Mouse (Mus musculus) embryonic facial prominence, embryonic 15.5 days (tissue): Measurements from ENCODE around the gene Tesk1. TPM values are rescaled to one million over a fixed set of nuclear protein-coding genes. Genes with fewer than 3 reads are reported as not detected.
A peak's percentile ranks its signal among the peaks of the same experiment; 100 is the strongest.

ENCODE experiments used
- ATAC-seq: fragments of 200-750 bp; cut with Nextera tagmentation; 2 replicates; pipeline ENCODE4 v1.8.0; 2017; ENCODE audit warnings: low read depth, moderate TSS enrichment; ENCODE audit not compliant: insufficient number of reproducible peaks, low FRiP score, low TSS enrichment
- H3K27ac ChIP-seq: fragments of 300-500 bp; sonication (generic); replicated peaks from 2 replicates; pipeline ENCODE4 v1.5.1; 2015; ENCODE audit warnings: mild to moderate bottlenecking, inconsistent platforms
- H3K27me3 ChIP-seq: fragments of 300-500 bp; sonication (generic); 2 replicates; pipeline ENCODE4 v1.6.1; 2015; ENCODE audit warnings: inconsistent platforms
- H3K36me3 ChIP-seq: fragments of 300-500 bp; sonication (generic); 2 replicates; pipeline ENCODE4 v1.6.1; 2015; ENCODE audit warnings: mild to moderate bottlenecking, inconsistent platforms
- H3K4me1 ChIP-seq: fragments of 300-500 bp; sonication (generic); 2 replicates; pipeline ENCODE4 v1.6.1; 2015; ENCODE audit warnings: inconsistent platforms
- H3K4me2 ChIP-seq: fragments of 300-500 bp; sonication (generic); replicated peaks from 2 replicates; pipeline ENCODE4 v1.6.1; 2015; ENCODE audit warnings: mild to moderate bottlenecking, inconsistent platforms
- H3K4me3 ChIP-seq: fragments of 300-500 bp; sonication (generic); replicated peaks from 2 replicates; pipeline ENCODE4 v1.5.1; 2015; ENCODE audit warnings: mild to moderate bottlenecking, inconsistent platforms
- H3K9ac ChIP-seq: fragments of 300-500 bp; sonication (generic); 2 replicates; pipeline ENCODE4 v1.6.1; 2015; ENCODE audit warnings: inconsistent platforms
- H3K9me3 ChIP-seq: fragments of 300-500 bp; sonication (generic); replicated peaks from 2 replicates; pipeline ENCODE4 v1.6.1; 2016; ENCODE audit warnings: inconsistent platforms
- WGBS: fragments of 180-500 bp; shearing (Covaris S2); methylation state at CpG from one replicate; pipeline ENCODE4 v1.1.7; 2015; 5-methylcytosine and 5-hydroxymethylcytosine counted together
- polyA plus RNA-seq: library from polyadenylated mRNA; unstranded; fragments of >200 nt; fragmentation: Nextera tagmentation; extraction: Ambion mirVana; gene quantifications from 2 replicates; pipeline ENCODE4 v1.2.1, GENCODE M21; 2015

The Tesk1 gene
- polyA plus RNA-seq, 1 experiment from 2014 or later, result 9.2 TPM

- H3K4me3 ChIP-seq, result no peak overlapping the region
- H3K9me3 ChIP-seq, result no peaks in the 10 kb centered on the region
- peaks cover 44% of the 10 kb centered on the region for H3K4me1 ChIP-seq
- no peak overlapping the region for H3K27ac ChIP-seq
- H3K4me2 ChIP-seq, result no peak overlapping the region
- H3K9ac ChIP-seq, result no peak overlapping the region
- no peaks in the 10 kb centered on the region for H3K36me3 ChIP-seq
- ATAC-seq, result no peak
- no peaks in the 10 kb centered on the region for H3K27me3 ChIP-seq
- WGBS, result 92% methylated on average over 10 of the region's 10 CpGs
Measured at GRCm38 (mm10) chr4:43404697-43405096, 37.0 kb upstream of the Tesk1 start.

- WGBS, result under 1% methylated on average over 28 of the region's 28 CpGs
- peak overlapping the region; percentile 90 for H3K27ac ChIP-seq
- no peaks in the 10 kb centered on the region for H3K36me3 ChIP-seq
- H3K4me3 ChIP-seq, result peak overlapping the region; percentile 55
- H3K9me3 ChIP-seq, result no peaks in the 10 kb centered on the region
- no peaks in the 10 kb centered on the region for H3K27me3 ChIP-seq
- peaks cover 28% of the 10 kb centered on the region for H3K4me1 ChIP-seq
- H3K4me2 ChIP-seq, result peak overlapping the region; percentile 72
- peak; percentile 93 for ATAC-seq
- peak overlapping the region; percentile 48 for H3K9ac ChIP-seq
Measured at GRCm38 (mm10) chr4:43406162-43406971, 35.4 kb upstream of the Tesk1 start.

GRCm38 (mm10) chr4:43407071-43407920 lies 34.4 kb upstream of the Tesk1 start:
- H3K9ac ChIP-seq, result peak overlapping the region; percentile 48; the same call in 1 of the 2 replicates
- H3K36me3 ChIP-seq, result no peaks in the 10 kb centered on the region
- peak overlapping the region; percentile 55 for H3K4me3 ChIP-seq
- H3K4me1 ChIP-seq, result peaks cover 22% of the 10 kb centered on the region
- peak overlapping the region; percentile 90 for H3K27ac ChIP-seq
- WGBS, result 67% methylated on average over 12 of the region's 12 CpGs
- no peaks in the 10 kb centered on the region for H3K27me3 ChIP-seq
- no peaks in the 10 kb centered on the region for H3K9me3 ChIP-seq
- peak overlapping the region; percentile 72 for H3K4me2 ChIP-seq
- ATAC-seq, result no peak

GRCm38 (mm10) chr4:43414761-43415160 lies 27.0 kb upstream of the Tesk1 start:
- WGBS, result 87% methylated on average over 14 of the region's 14 CpGs
- no peak for ATAC-seq
- H3K27ac ChIP-seq, result no peak overlapping the region
- H3K36me3 ChIP-seq, result peaks cover 31% of the 10 kb centered on the region
- H3K9ac ChIP-seq, result no peak overlapping the region
- H3K4me3 ChIP-seq, result no peak overlapping the region
- no peaks in the 10 kb centered on the region for H3K27me3 ChIP-seq
- H3K9me3 ChIP-seq, result no peaks in the 10 kb centered on the region
- H3K4me2 ChIP-seq, result no peak overlapping the region
- peaks cover 8% of the 10 kb centered on the region; the same call in 1 of the 2 replicates for H3K4me1 ChIP-seq

- no peak for ATAC-seq
- Histone ChIP-seq H3K9ac (no peak overlapping the region), H3K9me3 (no peaks in the 10 kb centered on the region), H3K4me3 (no peak overlapping the region), H3K36me3 (peaks cover 31% of the 10 kb centered on the region), H3K27me3 (no peaks in the 10 kb centered on the region), H3K27ac (no peak overlapping the region), H3K4me1 (peaks cover 13% of the 10 kb centered on the region), H3K4me2 (no peak overlapping the region)
- WGBS, result 90% methylated on average over 29 of the region's 29 CpGs
Measured at GRCm38 (mm10) chr4:43415221-43416070, 26.3 kb upstream of the Tesk1 start.

GRCm38 (mm10) chr4:43416071-43416490 lies 25.7 kb upstream of the Tesk1 start:
- H3K27me3 ChIP-seq, result no peaks in the 10 kb centered on the region
- ATAC-seq, result no peak
- no peak overlapping the region for H3K27ac ChIP-seq
- 95% methylated on average over 22 of the region's 22 CpGs for WGBS
- H3K4me3 ChIP-seq, result no peak overlapping the region
- H3K4me2 ChIP-seq, result no peak overlapping the region
- peaks cover 32% of the 10 kb centered on the region for H3K36me3 ChIP-seq
- no peaks in the 10 kb centered on the region for H3K9me3 ChIP-seq
- no peak overlapping the region for H3K9ac ChIP-seq
- H3K4me1 ChIP-seq, result peaks cover 13% of the 10 kb centered on the region

- H3K9ac ChIP-seq, result no peak overlapping the region
- peaks cover 13% of the 10 kb centered on the region for H3K4me1 ChIP-seq
- no peak overlapping the region for H3K4me2 ChIP-seq
- no peak overlapping the region for H3K4me3 ChIP-seq
- no peak for ATAC-seq
- no peak overlapping the region for H3K27ac ChIP-seq
- no peaks in the 10 kb centered on the region for H3K9me3 ChIP-seq
- peaks cover 46% of the 10 kb centered on the region for H3K36me3 ChIP-seq
- WGBS, result 82% methylated on average over 16 of the region's 16 CpGs
- no peaks in the 10 kb centered on the region for H3K27me3 ChIP-seq
Measured at GRCm38 (mm10) chr4:43417269-43418062, 24.3 kb upstream of the Tesk1 start.

- Histone ChIP-seq H3K9me3 (no peaks in the 10 kb centered on the region), H3K36me3 (peaks cover 56% of the 10 kb centered on the region), H3K4me2 (no peak overlapping the region), H3K4me3 (no peak overlapping the region), H3K27ac (no peak overlapping the region), H3K9ac (no peak overlapping the region), H3K27me3 (no peaks in the 10 kb centered on the region), H3K4me1 (peaks cover 13% of the 10 kb centered on the region)
- no peak for ATAC-seq
- WGBS, result 60% methylated on average over 4 of the region's 4 CpGs
Measured at GRCm38 (mm10) chr4:43418450-43418849, 23.3 kb upstream of the Tesk1 start.

- WGBS, result 50% methylated on average over 15 of the region's 15 CpGs
- Histone ChIP-seq H3K36me3 (peaks cover 61% of the 10 kb centered on the region), H3K4me2 (no peak overlapping the region), H3K27me3 (peaks cover 4% of the 10 kb centered on the region; the same call in 1 of the 2 replicates), H3K9ac (no peak overlapping the region), H3K4me1 (peaks cover 13% of the 10 kb centered on the region), H3K4me3 (no peak overlapping the region), H3K9me3 (no peaks in the 10 kb centered on the region), H3K27ac (0 out of 2 replicates have a peak overlapping the region, but pooled peaks have one; percentile 30)
- ATAC-seq, result no peak
Measured at GRCm38 (mm10) chr4:43418973-43419656, 22.6 kb upstream of the Tesk1 start.
